Mouse (Mus musculus) mammary gland, adult 2 months (tissue): ENCODE measurements around the gene Isl1. TPM values are rescaled to one million over a fixed set of nuclear protein-coding genes. Genes with fewer than 3 reads are reported as not detected.

Source experiments
- polyA plus RNA-seq: library from polyadenylated mRNA; depleted of rRNA; stranded (reverse); fragments of >200 nt; gene quantifications from 2 replicates; pipeline ENCODE4 v1.2.3, GENCODE M21; 2012; ENCODE audit warnings: low replicate concordance; rRNA removed

The Isl1 gene
- 4.0 TPM in 1 of 2 replicates, not detected in the other for polyA plus RNA-seq

GRCm38 (mm10) chr13:116309584-116310462 is at the start of gene Isl1:
Gene Isl1, minus strand, starts transcription at chr13:116309689.

